Mouse (Mus musculus) liver, embryonic 14.5 days (tissue): Measurements from ENCODE around the gene Hist2h3c1.
"Not testable (repeated sequence)": the region's sequence is repeated elsewhere in the genome, so short reads cannot be mapped to it uniquely, and the experiment has no call there.

Source experiments
- CTCF ChIP-seq: IDR thresholded peaks from 2 replicates; pipeline ENCODE4 v1.5.1; 2016; ENCODE audit warnings: antibody characterized with exemption, low read depth, control low read depth
- EP300 ChIP-seq: IDR thresholded peaks from 2 replicates; pipeline ENCODE4 v1.6.1; 2016; ENCODE audit warnings: antibody characterized with exemption, low read depth

DNA sequence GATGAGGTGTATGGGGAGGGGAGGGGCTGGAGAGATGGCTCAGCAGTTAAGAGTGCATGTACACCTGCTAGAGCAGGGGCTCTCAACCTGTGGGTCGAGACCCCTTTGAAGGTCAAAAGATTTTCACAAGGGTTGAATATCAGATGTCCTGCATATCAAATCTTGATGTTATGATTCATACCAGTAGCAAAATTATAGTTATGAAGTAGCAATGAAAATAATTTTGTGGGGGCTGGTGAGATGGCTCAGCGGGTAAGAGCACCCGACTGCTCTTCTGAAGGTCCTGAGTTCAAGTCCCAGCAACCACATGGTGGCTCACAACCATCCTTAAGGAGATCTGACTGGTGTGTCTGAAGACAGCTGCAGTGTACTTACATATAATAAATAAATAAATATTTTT is 44.2 kb downstream of the Hist2h3c1 start:
- TF ChIP-seq CTCF, EP300: not testable (repeated sequence)
